Mouse (Mus musculus) retina, embryonic 14.5 days (tissue): ENCODE data around the gene Ttll11.
A peak's percentile ranks its signal among the peaks of the same experiment; 100 is the strongest.

Source experiments
- DNase-seq: peaks from one replicate; pipeline ENCODE4 v3.0.0-alpha.2; 2015; ENCODE audit warnings: low spot score

Ttll11 gene

GRCm38 (mm10) chr2:35965883-35966513 lies 13.7 kb downstream of the Ttll11 start:
- DNase-seq = no peak

GRCm38 (mm10) chr2:35963280-35963679 lies 16.4 kb downstream of the Ttll11 start:
- DNase-seq = no peak

GRCm38 (mm10) chr2:35961593-35962127 lies 18.1 kb downstream of the Ttll11 start:
- DNase-seq = no peak

- DNase-seq = no peak
Observed at GRCm38 (mm10) chr2:35957471-35958140, 22.1 kb downstream of the Ttll11 start.

- DNase-seq = no peak
Observed at GRCm38 (mm10) chr2:35955211-35955610, 24.5 kb downstream of the Ttll11 start.

- no peak for DNase-seq
Observed at GRCm38 (mm10) chr2:35952187-35952958, 27.3 kb downstream of the Ttll11 start.

- DNase-seq = no peak
Observed at GRCm38 (mm10) chr2:35944896-35945295, 34.8 kb downstream of the Ttll11 start.

GRCm38 (mm10) chr2:35942960-35943359 lies 36.8 kb downstream of the Ttll11 start:
- no peak for DNase-seq

GRCm38 (mm10) chr2:35935045-35935444 lies 44.7 kb downstream of the Ttll11 start:
- DNase-seq = no peak

GRCm38 (mm10) chr2:35933116-35933515 lies 46.6 kb downstream of the Ttll11 start:
- DNase-seq = no peak

- no peak for DNase-seq
Observed at GRCm38 (mm10) chr2:35931619-35932018, 48.1 kb downstream of the Ttll11 start.

- peak; percentile 87 for DNase-seq
Observed at GRCm38 (mm10) chr2:35930498-35931149, 49.1 kb downstream of the Ttll11 start.

GRCm38 (mm10) chr2:35928133-35928532 lies 51.6 kb downstream of the Ttll11 start:
- no peak for DNase-seq

- DNase-seq = no peak
Observed at GRCm38 (mm10) chr2:35924947-35925346, 54.8 kb downstream of the Ttll11 start.

GRCm38 (mm10) chr2:35922956-35923355 lies 56.8 kb downstream of the Ttll11 start:
- DNase-seq = no peak

GRCm38 (mm10) chr2:35912090-35912489 lies 67.6 kb downstream of the Ttll11 start:
- no peak for DNase-seq

GRCm38 (mm10) chr2:35911675-35912074 lies 68.0 kb downstream of the Ttll11 start:
- DNase-seq = no peak

GRCm38 (mm10) chr2:35910740-35911139 lies 69.0 kb downstream of the Ttll11 start:
- DNase-seq = no peak

- no peak for DNase-seq
Observed at GRCm38 (mm10) chr2:35909353-35909752, 70.4 kb downstream of the Ttll11 start.

- no peak for DNase-seq
Observed at GRCm38 (mm10) chr2:35907578-35907977, 72.1 kb downstream of the Ttll11 start.

- DNase-seq = peak; percentile 95
Observed at GRCm38 (mm10) chr2:35906174-35906798, 73.4 kb downstream of the Ttll11 start.

- no peak for DNase-seq
Observed at GRCm38 (mm10) chr2:35900845-35901244, 78.9 kb downstream of the Ttll11 start.
